Mouse (Mus musculus) megakaryocyte-erythroid progenitor cell, adult 5-6 weeks (primary cell): ENCODE measurements around the gene Pcp4. TPM values are rescaled to one million over a fixed set of nuclear protein-coding genes. Genes with fewer than 3 reads are reported as not detected.
A peak's percentile ranks its signal among the peaks of the same experiment; 100 is the strongest.

Experiments used
- ATAC-seq: replicated peaks from 2 replicates; pipeline ENCODE4 v1.8.0; 2016; ENCODE audit warnings: mild to moderate bottlenecking, inconsistent platforms; ENCODE audit not compliant: severe bottlenecking, poor library complexity, low FRiP score, low TSS enrichment
- total RNA-seq, 2 experiments: library from RNA; stranded (forward) in 1 of 2; stranded (reverse) in 1 of 2; fragments of 200-1000, 215-1000 nt in 1 of 2; fragments of >200 nt in 1 of 2; fragmentation: Nextera tagmentation in 1 of 2; gene quantifications; 2 replicates each; pipeline ENCODE4 v1.2.3; 2014 to 2017

Gene Pcp4
- total RNA-seq, 2 experiments from 2014 or later: not detected

- no peak for ATAC-seq
Observed at GRCm38 (mm10) chr16:96481791-96482190, 14.4 kb downstream of the Pcp4 start.

GRCm38 (mm10) chr16:96487007-96487684, 19.7 kb downstream of the Pcp4 start:
- no peak for ATAC-seq

- ATAC-seq: no peak
Observed at GRCm38 (mm10) chr16:96488038-96488437, 20.6 kb downstream of the Pcp4 start.

GRCm38 (mm10) chr16:96491530-96491929, 24.1 kb downstream of the Pcp4 start:
- no peak for ATAC-seq

- ATAC-seq: no peak
Observed at GRCm38 (mm10) chr16:96494079-96494478, 26.7 kb downstream of the Pcp4 start.

GRCm38 (mm10) chr16:96498951-96499350, 31.5 kb downstream of the Pcp4 start:
- no peak for ATAC-seq

- ATAC-seq: no peak
Observed at GRCm38 (mm10) chr16:96501241-96501640, 33.8 kb downstream of the Pcp4 start.

GRCm38 (mm10) chr16:96502586-96502985, 35.2 kb downstream of the Pcp4 start:
- ATAC-seq: no peak

- no peak for ATAC-seq
Observed at GRCm38 (mm10) chr16:96514466-96514865, 47.1 kb downstream of the Pcp4 start.

GRCm38 (mm10) chr16:96527476-96527875, 60.1 kb downstream of the Pcp4 start:
- no peak for ATAC-seq

- ATAC-seq: no peak
Observed at GRCm38 (mm10) chr16:96528471-96528870, 61.1 kb downstream of the Pcp4 start.

GRCm38 (mm10) chr16:96529896-96530568, 62.6 kb downstream of the Pcp4 start:
- no peak for ATAC-seq

- peak; percentile 35; the same call in 1 of the 2 replicates for ATAC-seq
Observed at GRCm38 (mm10) chr16:96530569-96530898, 63.1 kb downstream of the Pcp4 start.

- ATAC-seq: no peak
Observed at GRCm38 (mm10) chr16:96531029-96531428, 63.6 kb downstream of the Pcp4 start.

GRCm38 (mm10) chr16:96533710-96534109, 66.3 kb downstream of the Pcp4 start:
- ATAC-seq: peak; percentile 98

- no peak for ATAC-seq
Observed at GRCm38 (mm10) chr16:96535271-96535670, 67.9 kb downstream of the Pcp4 start.

GRCm38 (mm10) chr16:96536426-96536825, 69.0 kb downstream of the Pcp4 start:
- no peak for ATAC-seq

- no peak for ATAC-seq
Observed at GRCm38 (mm10) chr16:96539091-96539490, 71.7 kb downstream of the Pcp4 start.

GRCm38 (mm10) chr16:96541056-96541455, 73.7 kb downstream of the Pcp4 start:
- ATAC-seq: no peak

- no peak for ATAC-seq
Observed at GRCm38 (mm10) chr16:96552680-96553079, 85.3 kb downstream of the Pcp4 start.

- no peak for ATAC-seq
Observed at GRCm38 (mm10) chr16:96555412-96555811, 88.0 kb downstream of the Pcp4 start.
